In the genomic region with DNA sequence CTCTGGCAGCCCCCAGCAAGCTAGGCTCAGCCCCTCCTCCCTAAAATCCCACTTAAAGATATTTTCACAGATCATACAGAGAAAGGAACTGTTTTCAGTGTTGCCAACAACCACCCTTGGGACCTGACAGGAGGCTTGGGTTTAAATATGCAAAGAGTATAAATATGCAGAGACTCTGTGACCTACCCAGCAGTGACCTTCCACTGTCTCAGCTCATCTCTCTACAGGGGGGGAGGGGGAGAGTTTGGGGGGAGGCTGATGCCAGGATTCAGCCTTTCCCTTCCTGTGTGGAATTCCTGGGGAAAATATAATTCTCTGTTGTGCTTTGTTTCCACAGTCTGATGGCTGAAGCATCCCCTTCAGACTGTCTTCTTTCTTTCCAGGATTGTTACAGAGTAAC, we compare ENCODE assay signal across 15 mouse cellular contexts. TPM values are rescaled to one million over a fixed set of nuclear protein-coding genes. Genes with fewer than 3 reads are reported as not detected.
A peak's percentile ranks its signal among the peaks of the same experiment; 100 is the strongest.
DNase-seq lines count a peak whose midpoint lies in the region; ATAC-seq lines count a peak whose summit lies in the region.
"Had no signal": no experiment of that assay in that cellular context is flagged by ENCODE, and none has a peak within 500 bp of the region (broad histone marks: within the 10 kb centered on the region; RNA-seq: fewer than 3 reads in every experiment).

No protein-coding gene starts in this region.

- H3K36me3 ChIP-seq in kidney, embryonic 15.5 days: no peaks in the 10 kb centered on the region
- no peaks in the 10 kb centered on the region for H3K36me3 ChIP-seq in forebrain, embryonic 11.5 days (ENCODE audit: control insufficient read depth, insufficient read depth, low read length)
- H3K36me3 ChIP-seq in hindbrain, embryonic 15.5 days: no peaks in the 10 kb centered on the region
- no peaks in the 10 kb centered on the region for H3K36me3 ChIP-seq in midbrain, embryonic 15.5 days (replicated peaks)
- H3K36me3 ChIP-seq: stomach, embryonic 15.5 days had no signal

- H3K4me3 ChIP-seq in kidney, embryonic 15.5 days (replicated peaks): no peak overlapping the region
- H3K4me3 ChIP-seq in forebrain, embryonic 11.5 days (ENCODE audit: low read depth, low read length): no peak overlapping the region
- no peak overlapping the region for H3K4me3 ChIP-seq in hindbrain, embryonic 15.5 days
- H3K4me3 ChIP-seq in midbrain, embryonic 15.5 days: no peak overlapping the region
- H3K4me3 ChIP-seq: stomach, embryonic 15.5 days had no signal

- H3K4me2 ChIP-seq in kidney, embryonic 15.5 days: no peak overlapping the region
- no peak overlapping the region for H3K4me2 ChIP-seq in forebrain, embryonic 11.5 days (ENCODE audit: low read depth, low read length, severe bottlenecking)
- no peak overlapping the region for H3K4me2 ChIP-seq in hindbrain, embryonic 15.5 days
- H3K4me2 ChIP-seq in midbrain, embryonic 15.5 days: no peak overlapping the region
- H3K4me2 ChIP-seq: liver, embryonic 11.5 days; stomach, embryonic 15.5 days had no signal

- 0 out of 2 replicates have a peak, but pooled peaks cover 4% of the 10 kb centered on the region for H3K4me1 ChIP-seq in kidney, embryonic 15.5 days
- H3K4me1 ChIP-seq in forebrain, embryonic 11.5 days (replicated peaks; ENCODE audit: control insufficient read depth, insufficient read depth, low read length): peaks cover 4% of the 10 kb centered on the region; the same call in 1 of the 2 replicates
- peaks cover 26% of the 10 kb centered on the region for H3K4me1 ChIP-seq in hindbrain, embryonic 15.5 days (replicated peaks)
- peaks cover 22% of the 10 kb centered on the region for H3K4me1 ChIP-seq in midbrain, embryonic 15.5 days

- DNase-seq in kidney, postnatal 25 days: no peak
- no peak for DNase-seq in forebrain, embryonic 11.5 days (ENCODE audit: low spot score)
- no peak for DNase-seq in kidney, adult 11 months
- no peak for DNase-seq in left cerebral cortex, postnatal 10 days (ENCODE audit: extremely low spot score in 1 of 2, low spot score in 2 of 2)

- H3K9me3 ChIP-seq in kidney, embryonic 15.5 days (replicated peaks): no peaks in the 10 kb centered on the region
- H3K9me3 ChIP-seq in forebrain, embryonic 11.5 days (ENCODE audit: control insufficient read depth, low read length): no peaks in the 10 kb centered on the region
- no peaks in the 10 kb centered on the region for H3K9me3 ChIP-seq in hindbrain, embryonic 15.5 days
- no peaks in the 10 kb centered on the region for H3K9me3 ChIP-seq in midbrain, embryonic 15.5 days
- H3K9me3 ChIP-seq: stomach, embryonic 15.5 days had no signal

- ATAC-seq in kidney, embryonic 15.5 days (replicated peaks; ENCODE audit: low FRiP score): no peak
- ATAC-seq in forebrain, embryonic 11.5 days (replicated peaks; ENCODE audit: low FRiP score): no peak
- ATAC-seq in hindbrain, embryonic 15.5 days (ENCODE audit: low FRiP score, low read depth): 0 out of 2 replicates have a peak, but pooled peaks have one; percentile 21
- peak; percentile 57 for ATAC-seq in midbrain, embryonic 15.5 days (replicated peaks)
- ATAC-seq in granulocyte monocyte progenitor cell, adult 5-6 weeks (replicated peaks; ENCODE audit: poor library complexity, severe bottlenecking): no peak

- 0 out of 2 replicates have a peak overlapping the region, but pooled peaks have one; percentile 0 for H3K27ac ChIP-seq in kidney, embryonic 15.5 days
- H3K27ac ChIP-seq in forebrain, embryonic 11.5 days (ENCODE audit: low read depth, low read length): peak overlapping the region; percentile 68; the same call in 1 of the 2 replicates
- H3K27ac ChIP-seq in hindbrain, embryonic 15.5 days (replicated peaks): peak overlapping the region; percentile 85
- peak overlapping the region; percentile 83 for H3K27ac ChIP-seq in midbrain, embryonic 15.5 days
- H3K27ac ChIP-seq: stomach, embryonic 15.5 days had no signal

- no peaks in the 10 kb centered on the region for H3K27me3 ChIP-seq in kidney, embryonic 15.5 days
- H3K27me3 ChIP-seq in forebrain, embryonic 11.5 days (ENCODE audit: control insufficient read depth, insufficient read depth, low read length): no peaks in the 10 kb centered on the region
- H3K27me3 ChIP-seq in hindbrain, embryonic 15.5 days: no peaks in the 10 kb centered on the region
- no peaks in the 10 kb centered on the region for H3K27me3 ChIP-seq in midbrain, embryonic 15.5 days (replicated peaks)
- H3K27me3 ChIP-seq: stomach, embryonic 15.5 days had no signal

- intact Hi-C loops in left cerebral cortex, postnatal 10 days (cut with DNase I): loop anchor here (5.0 kb wide), 1 partner anchor 83 kb away; no protein-coding TSS in a partner anchor

- no peak overlapping the region for H3K9ac ChIP-seq in kidney, embryonic 15.5 days
- H3K9ac ChIP-seq in forebrain, embryonic 11.5 days (ENCODE audit: low read length): peak overlapping the region; percentile 37; the same call in 1 of the 2 replicates
- H3K9ac ChIP-seq in hindbrain, embryonic 15.5 days: no peak overlapping the region
- no peak overlapping the region for H3K9ac ChIP-seq in midbrain, embryonic 15.5 days
- H3K9ac ChIP-seq: stomach, embryonic 15.5 days had no signal

RNA-seq across cellular contexts. Expression of a gene that starts 9.8 kb away (rescaled TPM):
- 0.40 TPM in 1 of 2 replicates, not detected in the other for polyA plus RNA-seq in kidney, embryonic 15.5 days (2015; fragmentation: Nextera tagmentation; extraction: Ambion mirVana)
- not detected in 2 replicates for polyA plus RNA-seq in forebrain, embryonic 11.5 days (2014; fragmentation: Nextera tagmentation; extraction: Ambion mirVana)
- polyA plus RNA-seq in hindbrain, embryonic 15.5 days (2015; fragmentation: Nextera tagmentation; extraction: Ambion mirVana): 0.36 and 0.63 TPM in 2 replicates
- polyA plus RNA-seq in midbrain, embryonic 15.5 days (2015; fragmentation: Nextera tagmentation; extraction: Ambion mirVana): 0.36 and 0.41 TPM in 2 replicates
- not detected in 2 replicates for total RNA-seq in granulocyte monocyte progenitor cell, adult 5-6 weeks (2014; fragmentation: Nextera tagmentation)
- total RNA-seq in granulocyte monocyte progenitor cell, adult 5-6 weeks (2017): not detected in 2 replicates
- not detected for total RNA-seq in left cerebral cortex, postnatal 10 days (2021)
- total RNA-seq: heart, postnatal 14 days; layer of hippocampus, postnatal 14 days; monocyte, adult 5-6 weeks had no signal
- polyA plus RNA-seq: embryonic facial prominence, embryonic 11.5 days; urinary bladder, adult 2 months had no signal

RNA-seq across cellular contexts. Expression of a gene that starts 14.6 kb away (rescaled TPM):
- polyA plus RNA-seq in kidney, embryonic 15.5 days (2015; fragmentation: Nextera tagmentation; extraction: Ambion mirVana): 41.2 and 43.3 TPM in 2 replicates
- polyA plus RNA-seq in forebrain, embryonic 11.5 days (2014; fragmentation: Nextera tagmentation; extraction: Ambion mirVana): 53.1 and 60.9 TPM in 2 replicates
- 53.9 and 59.1 TPM in 2 replicates for polyA plus RNA-seq in hindbrain, embryonic 15.5 days (2015; fragmentation: Nextera tagmentation; extraction: Ambion mirVana)
- polyA plus RNA-seq in midbrain, embryonic 15.5 days (2015; fragmentation: Nextera tagmentation; extraction: Ambion mirVana): 54.6 and 61.9 TPM in 2 replicates
- 12.9 and 16.4 TPM in 2 replicates for total RNA-seq in granulocyte monocyte progenitor cell, adult 5-6 weeks (2014; fragmentation: Nextera tagmentation)
- 19.3 and 31.1 TPM in 2 replicates for total RNA-seq in granulocyte monocyte progenitor cell, adult 5-6 weeks (2017)
- 10 to 100 TPM; 20.8 to 22.7 TPM for total RNA-seq in left cerebral cortex, postnatal 10 days (2021)

RNA-seq across cellular contexts. Expression of a gene that starts 27.4 kb away (rescaled TPM):
- 16.7 and 19.3 TPM in 2 replicates for polyA plus RNA-seq in kidney, embryonic 15.5 days (2015; fragmentation: Nextera tagmentation; extraction: Ambion mirVana)
- 37.1 and 43.0 TPM in 2 replicates for polyA plus RNA-seq in forebrain, embryonic 11.5 days (2014; fragmentation: Nextera tagmentation; extraction: Ambion mirVana)
- 52.9 and 59.2 TPM in 2 replicates for polyA plus RNA-seq in hindbrain, embryonic 15.5 days (2015; fragmentation: Nextera tagmentation; extraction: Ambion mirVana)
- 55.5 and 58.3 TPM in 2 replicates for polyA plus RNA-seq in midbrain, embryonic 15.5 days (2015; fragmentation: Nextera tagmentation; extraction: Ambion mirVana)
- 63.5 and 63.6 TPM in 2 replicates for total RNA-seq in granulocyte monocyte progenitor cell, adult 5-6 weeks (2014; fragmentation: Nextera tagmentation)
- total RNA-seq in granulocyte monocyte progenitor cell, adult 5-6 weeks (2017): 22.8 and 29.4 TPM in 2 replicates
- 100 to 1,000 TPM; 132 to 155 TPM for total RNA-seq in left cerebral cortex, postnatal 10 days (2021)

Comparison
In these comparisons a context has a peak if more than half of its experiments do, and no peak if none do; other contexts are left out.
1. ATAC-seq: peak in hindbrain, embryonic 15.5 days (single experiment) and midbrain, embryonic 15.5 days (single experiment); none in kidney, embryonic 15.5 days (single experiment), forebrain, embryonic 11.5 days (single experiment) and granulocyte monocyte progenitor cell, adult 5-6 weeks (single experiment).
2. H3K27ac ChIP-seq: peak in every context shown above with its lines; median percentile 85 in hindbrain, embryonic 15.5 days; 83 in midbrain, embryonic 15.5 days; 68 in forebrain, embryonic 11.5 days; 0 in kidney, embryonic 15.5 days.